Mouse (Mus musculus) colon, adult 2 months (tissue): ENCODE data around the gene Muc5ac. TPM values are rescaled to one million over a fixed set of nuclear protein-coding genes. Genes with fewer than 3 reads are reported as not detected.

Source experiments
- polyA plus RNA-seq: library from polyadenylated mRNA; depleted of rRNA; stranded (reverse); fragments of >200 nt; gene quantifications from 2 replicates; pipeline ENCODE4 v1.2.3, GENCODE M21; 2012; rRNA removed

Muc5ac gene
- polyA plus RNA-seq = not detected in 2 replicates

GRCm38 (mm10) chr7:141788677-141789452, at the start of gene Muc5ac:
TSS of gene Muc5ac (plus strand) at chr7:141788972.

GRCm38 (mm10) chr7:141838779-141839178, 50.0 kb downstream of the Muc5ac start, which contains the start of gene Muc5b:
TSS of gene Muc5b (plus strand) at chr7:141839070.

Other genes starting within 250 kb of the Muc5ac start
- gene Chid1, start 249.1 kb upstream of the Muc5ac start, polyA plus RNA-seq = 37.4 and 44.9 TPM in 2 replicates
- gene Ap2a2, start 226.8 kb upstream of the Muc5ac start, polyA plus RNA-seq = 38.8 and 43.3 TPM in 2 replicates
- 0.14 and 0.29 TPM in 2 replicates for gene Muc6, start 133.7 kb upstream of the Muc5ac start, polyA plus RNA-seq
- 9,788 and 12,769 TPM in 2 replicates for gene Muc2, start 98.6 kb upstream of the Muc5ac start, polyA plus RNA-seq
- gene Muc5b, start 50.1 kb downstream of the Muc5ac start, polyA plus RNA-seq = 0.02 TPM in 1 of 2 replicates, not detected in the other
- gene Tollip, start 129.5 kb downstream of the Muc5ac start, polyA plus RNA-seq = 51.7 and 56.3 TPM in 2 replicates
- 2.9 TPM in 2 replicates for gene Brsk2, start 160.8 kb downstream of the Muc5ac start, polyA plus RNA-seq